Mouse (Mus musculus) stomach, embryonic 15.5 days (tissue): ENCODE results near the gene Spag5. TPM values are rescaled to one million over a fixed set of nuclear protein-coding genes. Genes with fewer than 3 reads are reported as not detected.

Experiments used
- ATAC-seq: fragments of 200-750 bp; cut with Nextera tagmentation; 2 replicates; pipeline ENCODE4 v1.8.0; 2017; ENCODE audit warnings: low read depth, moderate number of reproducible peaks, moderate TSS enrichment; ENCODE audit not compliant: insufficient read depth, low FRiP score
- H3K27ac ChIP-seq: fragments of 300-500 bp; sonication (generic); 2 replicates; pipeline ENCODE4 v1.5.1; 2015; ENCODE audit warnings: mild to moderate bottlenecking, inconsistent platforms
- H3K27me3 ChIP-seq: fragments of 300-500 bp; sonication (generic); replicated peaks from 2 replicates; pipeline ENCODE4 v1.6.1; 2015; ENCODE audit warnings: inconsistent platforms
- H3K36me3 ChIP-seq: fragments of 300-500 bp; sonication (generic); 2 replicates; pipeline ENCODE4 v1.6.1; 2015; ENCODE audit warnings: inconsistent platforms
- H3K4me1 ChIP-seq: fragments of 300-500 bp; sonication (generic); 2 replicates; pipeline ENCODE4 v1.6.1; 2015; ENCODE audit warnings: inconsistent platforms
- H3K4me2 ChIP-seq: fragments of 300-500 bp; sonication (generic); 2 replicates; pipeline ENCODE4 v1.6.1; 2015; ENCODE audit warnings: mild to moderate bottlenecking, inconsistent platforms
- H3K4me3 ChIP-seq: fragments of 300-500 bp; sonication (generic); replicated peaks from 2 replicates; pipeline ENCODE4 v1.5.1; 2015; ENCODE audit warnings: inconsistent platforms
- H3K9ac ChIP-seq: fragments of 300-500 bp; sonication (generic); 2 replicates; pipeline ENCODE4 v1.6.1; 2015; ENCODE audit warnings: inconsistent platforms
- H3K9me3 ChIP-seq: fragments of 300-500 bp; sonication (generic); 2 replicates; pipeline ENCODE4 v1.6.1; 2016; ENCODE audit warnings: inconsistent platforms
- WGBS: fragments of 180-500 bp; shearing (Covaris S2); methylation state at CpG from one replicate; pipeline ENCODE4 v1.1.7; 2015; 5-methylcytosine and 5-hydroxymethylcytosine counted together
- polyA plus RNA-seq: library from polyadenylated mRNA; unstranded; fragments of >200 nt; fragmentation: Nextera tagmentation; extraction: Ambion mirVana; gene quantifications from 2 replicates; pipeline ENCODE4 v1.2.1, GENCODE M21; 2015

The Spag5 gene
- polyA plus RNA-seq, 1 experiment from 2014 or later, result 34.6 TPM

DNA sequence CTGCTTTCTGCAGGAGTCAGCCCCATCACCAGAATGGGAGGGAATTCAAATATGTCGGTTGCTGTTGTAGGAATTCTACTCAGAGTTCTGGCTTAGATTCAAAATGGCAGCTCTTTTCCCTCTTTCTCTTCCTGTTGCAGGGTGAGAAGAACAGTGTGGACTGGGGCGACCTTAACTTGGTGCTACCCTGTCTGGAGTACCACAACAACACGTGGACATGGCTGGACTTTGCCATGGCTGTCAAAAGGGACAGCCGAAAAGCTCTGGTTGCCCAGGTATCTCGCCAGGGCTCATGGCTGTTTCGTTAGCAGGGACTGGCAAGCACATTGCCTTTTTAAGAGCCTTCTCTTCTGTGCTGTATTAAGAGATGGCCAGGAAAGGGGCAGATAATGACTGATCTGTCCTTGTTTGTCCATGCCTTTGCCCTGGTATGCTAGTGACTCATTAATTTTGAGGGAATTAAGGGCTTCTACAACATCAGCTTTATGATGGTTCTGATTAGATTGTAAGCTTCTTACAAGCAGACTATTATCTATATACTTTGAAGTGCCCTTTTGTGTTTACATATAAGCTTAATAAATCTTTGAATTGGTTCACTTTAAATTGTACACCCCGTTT, 12.1 kb upstream of the Spag5 start:
- H3K27ac ChIP-seq, result no peak overlapping the region
- H3K4me1 ChIP-seq, result no peaks in the 10 kb centered on the region
- no peak overlapping the region for H3K9ac ChIP-seq
- no peaks in the 10 kb centered on the region for H3K9me3 ChIP-seq
- H3K36me3 ChIP-seq, result peaks cover 51% of the 10 kb centered on the region
- H3K4me2 ChIP-seq, result no peak overlapping the region
- ATAC-seq, result no peak
- 83% methylated on average over 7 of the region's 7 CpGs for WGBS
- no peaks in the 10 kb centered on the region for H3K27me3 ChIP-seq
- no peak overlapping the region for H3K4me3 ChIP-seq

DNA sequence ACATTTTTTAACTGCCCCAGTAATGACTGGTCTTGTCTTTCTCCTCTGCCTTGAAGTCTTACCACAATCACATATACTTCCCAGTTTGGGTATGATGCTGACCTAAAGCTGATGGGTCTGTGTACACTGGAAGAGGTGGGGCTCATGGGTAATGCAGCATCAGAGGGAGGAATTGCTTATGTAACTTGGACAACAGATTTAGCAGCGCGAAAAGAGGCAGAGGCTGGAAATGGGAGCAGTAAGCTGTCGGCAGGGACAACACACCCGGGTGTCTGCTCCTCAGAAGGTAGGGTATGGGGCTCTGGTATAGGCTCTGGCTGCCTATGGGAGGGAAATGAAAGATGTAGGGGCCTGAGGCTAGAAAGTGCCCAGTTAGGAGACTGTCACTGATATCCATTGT, 10.7 kb upstream of the Spag5 start, which contains the start of gene BC030499:
Gene BC030499 (plus strand): TSS at position 188 of the 400 bp plus-strand sequence.
- H3K9ac ChIP-seq, result no peak within 1 kb of the TSS
- no peak within 1 kb of the TSS for H3K4me2 ChIP-seq
- H3K27me3 ChIP-seq, result no peaks in the 10 kb centered on the region
- H3K36me3 ChIP-seq, result peaks cover 38% of the 10 kb centered on the region
- H3K4me3 ChIP-seq, result no peak within 1 kb of the TSS
- H3K4me1 ChIP-seq, result no peaks in the 10 kb centered on the region
- H3K9me3 ChIP-seq, result no peaks in the 10 kb centered on the region
- no peak within 1 kb of the TSS for H3K27ac ChIP-seq
- no peak for ATAC-seq
- WGBS, result 87% methylated on average over 4 of the region's 4 CpGs

- H3K9me3 ChIP-seq, result no peaks in the 10 kb centered on the region
- no peaks in the 10 kb centered on the region for H3K4me1 ChIP-seq
- H3K9ac ChIP-seq, result no peak overlapping the region
- WGBS, result 90% methylated on average over 6 of the region's 6 CpGs
- H3K36me3 ChIP-seq, result peaks cover 11% of the 10 kb centered on the region; the same call in 1 of the 2 replicates
- no peaks in the 10 kb centered on the region for H3K27me3 ChIP-seq
- H3K4me2 ChIP-seq, result no peak overlapping the region
- no peak overlapping the region for H3K27ac ChIP-seq
- ATAC-seq, result no peak
- H3K4me3 ChIP-seq, result no peak overlapping the region
These were observed 6.7 kb upstream of the Spag5 start for GRCm38 (mm10) chr11:78294585-78294984.

GRCm38 (mm10) chr11:78300917-78301316, 412 bp upstream of the Spag5 start:
- no peak for ATAC-seq
- no peaks in the 10 kb centered on the region for H3K27me3 ChIP-seq
- WGBS, result 61% methylated on average over 7 of the region's 7 CpGs
- H3K4me1 ChIP-seq, result no peaks in the 10 kb centered on the region
- no peak overlapping the region; the same call in 1 of the 2 replicates for H3K9ac ChIP-seq
- H3K4me2 ChIP-seq, result peak overlapping the region; percentile 81
- H3K36me3 ChIP-seq, result 0 out of 2 replicates have a peak, but pooled peaks cover 9% of the 10 kb centered on the region
- H3K27ac ChIP-seq, result peak overlapping the region; percentile 62
- peak overlapping the region; percentile 68 for H3K4me3 ChIP-seq
- H3K9me3 ChIP-seq, result no peaks in the 10 kb centered on the region

DNA sequence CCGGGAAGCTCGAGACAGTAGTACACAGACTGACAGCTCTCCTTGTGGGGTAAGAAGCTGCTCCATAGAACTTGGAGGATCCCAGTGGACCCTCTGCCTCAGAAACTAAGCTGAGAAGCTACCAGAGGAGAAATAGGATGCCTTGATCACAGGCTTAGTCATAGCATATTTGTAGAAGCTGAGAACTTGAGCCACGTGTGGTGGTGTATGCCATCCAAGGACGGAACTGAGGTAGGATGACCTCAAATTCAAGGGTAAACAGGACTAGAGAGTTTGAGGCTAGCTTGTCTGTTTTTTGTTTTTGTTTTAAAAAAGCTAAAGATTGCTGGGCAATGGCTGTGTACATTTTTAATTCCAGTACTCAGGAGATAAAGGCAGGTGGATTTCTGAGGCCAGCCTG, 3.9 kb downstream of the Spag5 start:
- no peak for ATAC-seq
- Histone ChIP-seq H3K4me3 (no peak overlapping the region), H3K27me3 (no peaks in the 10 kb centered on the region), H3K36me3 (peaks cover 17% of the 10 kb centered on the region), H3K27ac (no peak overlapping the region), H3K4me1 (no peaks in the 10 kb centered on the region), H3K9ac (no peak overlapping the region), H3K9me3 (no peaks in the 10 kb centered on the region), H3K4me2 (no peak overlapping the region)
- WGBS, result 89% methylated on average over 4 of the region's 4 CpGs

- Histone ChIP-seq H3K9me3 (no peaks in the 10 kb centered on the region), H3K27ac (no peak overlapping the region), H3K9ac (no peak overlapping the region), H3K27me3 (no peaks in the 10 kb centered on the region), H3K36me3 (peaks cover 38% of the 10 kb centered on the region), H3K4me1 (no peaks in the 10 kb centered on the region), H3K4me3 (no peak overlapping the region), H3K4me2 (no peak overlapping the region)
- WGBS, result 91% methylated on average over 8 of the region's 8 CpGs
- no peak for ATAC-seq
These were observed 9.7 kb downstream of the Spag5 start for GRCm38 (mm10) chr11:78310861-78311511.

GRCm38 (mm10) chr11:78313662-78314061, 12.3 kb downstream of the Spag5 start:
- WGBS, result 97% methylated on average over 2 of the region's 2 CpGs
- no peaks in the 10 kb centered on the region for H3K4me1 ChIP-seq
- no peaks in the 10 kb centered on the region for H3K27me3 ChIP-seq
- H3K36me3 ChIP-seq, result peaks cover 50% of the 10 kb centered on the region
- H3K4me2 ChIP-seq, result no peak overlapping the region
- H3K4me3 ChIP-seq, result no peak overlapping the region
- no peak for ATAC-seq
- H3K9me3 ChIP-seq, result no peaks in the 10 kb centered on the region
- H3K27ac ChIP-seq, result no peak overlapping the region
- H3K9ac ChIP-seq, result no peak overlapping the region

- no peaks in the 10 kb centered on the region for H3K9me3 ChIP-seq
- WGBS, result 95% methylated on average over 2 of the region's 2 CpGs
- peaks cover 51% of the 10 kb centered on the region for H3K36me3 ChIP-seq
- no peak overlapping the region for H3K9ac ChIP-seq
- ATAC-seq, result no peak
- no peak overlapping the region for H3K4me2 ChIP-seq
- no peaks in the 10 kb centered on the region for H3K27me3 ChIP-seq
- H3K4me1 ChIP-seq, result peaks cover 13% of the 10 kb centered on the region; the same call in 1 of the 2 replicates
- no peak overlapping the region for H3K4me3 ChIP-seq
- no peak overlapping the region for H3K27ac ChIP-seq
These were observed 17.1 kb downstream of the Spag5 start for GRCm38 (mm10) chr11:78318411-78318810.

- Histone ChIP-seq H3K9me3 (no peaks in the 10 kb centered on the region), H3K4me1 (peaks cover 15% of the 10 kb centered on the region; the same call in 1 of the 2 replicates), H3K27ac (peak overlapping the region; percentile 59; the same call in 1 of the 2 replicates), H3K4me2 (peak overlapping the region; percentile 43), H3K36me3 (peaks cover 29% of the 10 kb centered on the region), H3K9ac (no peak overlapping the region), H3K27me3 (no peaks in the 10 kb centered on the region), H3K4me3 (no peak overlapping the region)
- no peak for ATAC-seq
- 43% methylated on average over 2 of the region's 2 CpGs for WGBS
These were observed 20.9 kb downstream of the Spag5 start for GRCm38 (mm10) chr11:78322076-78322831.

DNA sequence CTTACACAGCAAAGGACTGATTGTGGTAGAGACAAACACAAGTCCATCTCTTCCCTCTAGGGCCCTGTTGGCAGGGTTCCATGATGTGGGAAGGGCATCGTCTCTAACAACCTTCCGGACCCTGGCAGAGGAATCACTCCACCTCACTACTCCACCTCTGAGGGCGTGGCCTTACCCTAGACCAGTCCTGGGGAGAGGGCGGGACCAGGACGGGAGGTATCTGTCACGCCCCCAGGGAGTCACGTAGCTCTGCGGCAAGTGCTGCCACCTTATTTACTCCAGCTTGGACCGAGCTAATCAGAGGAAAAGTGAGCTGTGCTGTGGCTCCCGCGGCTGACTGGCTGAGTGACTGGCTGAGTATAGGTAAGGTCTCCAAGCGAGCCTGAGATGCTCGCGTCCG, 21.5 kb downstream of the Spag5 start, which contains the start of gene Aldoc:
Gene Aldoc (plus strand): TSS at position 109 of the 400 bp plus-strand sequence.
- 5% methylated on average over 15 of the region's 15 CpGs for WGBS
- peaks cover 15% of the 10 kb centered on the region; the same call in 1 of the 2 replicates for H3K4me1 ChIP-seq
- no peaks in the 10 kb centered on the region for H3K9me3 ChIP-seq
- H3K4me3 ChIP-seq, result peak within 1 kb of the TSS; percentile 25
- H3K27me3 ChIP-seq, result no peaks in the 10 kb centered on the region
- H3K27ac ChIP-seq, result peak within 1 kb of the TSS; percentile 69
- peak within 1 kb of the TSS; percentile 43 for H3K4me2 ChIP-seq
- peaks cover 23% of the 10 kb centered on the region for H3K36me3 ChIP-seq
- H3K9ac ChIP-seq, result no peak within 1 kb of the TSS
- ATAC-seq, result peak; percentile 99

GRCm38 (mm10) chr11:78324000-78324785, 22.9 kb downstream of the Spag5 start:
- WGBS, result 83% methylated on average over 15 of the region's 15 CpGs
- H3K27ac ChIP-seq, result no peak overlapping the region
- H3K9ac ChIP-seq, result no peak overlapping the region
- ATAC-seq, result no peak
- H3K4me2 ChIP-seq, result no peak overlapping the region
- no peaks in the 10 kb centered on the region for H3K9me3 ChIP-seq
- no peak overlapping the region for H3K4me3 ChIP-seq
- H3K36me3 ChIP-seq, result peaks cover 13% of the 10 kb centered on the region
- H3K4me1 ChIP-seq, result peaks cover 20% of the 10 kb centered on the region
- no peaks in the 10 kb centered on the region for H3K27me3 ChIP-seq
